Mouse (Mus musculus) liver, embryonic 13.5 days (tissue): ENCODE results near the gene Izumo4. TPM values are rescaled to one million over a fixed set of nuclear protein-coding genes. Genes with fewer than 3 reads are reported as not detected.

Source experiments
- ATAC-seq: fragments of 200-750 bp; cut with Nextera tagmentation; 2 replicates; pipeline ENCODE4 v1.8.0; 2017; ENCODE audit warnings: low read depth, mild to moderate bottlenecking, moderate number of reproducible peaks, moderate library complexity
- DNase-seq: peaks from one replicate; pipeline ENCODE4 v3.0.0; 2022
- H3K27ac ChIP-seq: fragments of 300-500 bp; sonication (generic); 2 replicates; pipeline ENCODE4 v1.5.1; 2015; ENCODE audit warnings: moderate library complexity, mild to moderate bottlenecking, inconsistent platforms
- H3K27me3 ChIP-seq: fragments of 300-500 bp; sonication (generic); 2 replicates; pipeline ENCODE4 v1.6.1; 2015; ENCODE audit warnings: mild to moderate bottlenecking, inconsistent platforms
- H3K36me3 ChIP-seq: fragments of 300-500 bp; sonication (generic); 2 replicates; pipeline ENCODE4 v1.6.1; 2015; ENCODE audit warnings: mild to moderate bottlenecking, inconsistent platforms
- H3K4me1 ChIP-seq: fragments of 300-500 bp; sonication (generic); replicated peaks from 2 replicates; pipeline ENCODE4 v1.6.1; 2015; ENCODE audit warnings: inconsistent platforms
- H3K4me2 ChIP-seq: fragments of 300-500 bp; sonication (generic); 2 replicates; pipeline ENCODE4 v1.6.1; 2015; ENCODE audit warnings: inconsistent platforms, mild to moderate bottlenecking, moderate library complexity
- H3K4me3 ChIP-seq: fragments of 300-500 bp; sonication (generic); replicated peaks from 2 replicates; pipeline ENCODE4 v1.5.1; 2015; ENCODE audit warnings: mild to moderate bottlenecking, inconsistent platforms
- H3K9ac ChIP-seq: fragments of 300-500 bp; sonication (generic); 2 replicates; pipeline ENCODE4 v1.6.1; 2015; ENCODE audit warnings: mild to moderate bottlenecking, inconsistent platforms
- H3K9me3 ChIP-seq: fragments of 300-500 bp; sonication (generic); replicated peaks from 2 replicates; pipeline ENCODE4 v1.6.1; 2016; ENCODE audit warnings: inconsistent platforms
- WGBS: fragments of 180-500 bp; shearing (Covaris S2); methylation state at CpG from one replicate; pipeline ENCODE4 v1.1.7; 2015; ENCODE audit not compliant: insufficient replicate concordance; 5-methylcytosine and 5-hydroxymethylcytosine counted together
- polyA plus RNA-seq: library from polyadenylated mRNA; unstranded; fragments of >200 nt; fragmentation: Nextera tagmentation; extraction: Ambion mirVana; gene quantifications from 2 replicates; pipeline ENCODE4 v1.2.1, GENCODE M21; 2015

Izumo4 gene
- polyA plus RNA-seq, 1 experiment from 2014 or later: 7.5 TPM

GRCm38 (mm10) chr10:80702536-80703390 is 779 bp downstream of the Izumo4 start:
- peaks cover 34% of the 10 kb centered on the region for H3K36me3 ChIP-seq
- ATAC-seq: peak; percentile 80
- H3K4me1 ChIP-seq: peaks cover 71% of the 10 kb centered on the region
- 2% methylated on average over 47 of the region's 47 CpGs for WGBS
- H3K9me3 ChIP-seq: no peaks in the 10 kb centered on the region
- H3K9ac ChIP-seq: peak overlapping the region; percentile 76
- peak; percentile 97 for DNase-seq
- H3K4me3 ChIP-seq: peak overlapping the region; percentile 70
- peak overlapping the region; percentile 93 for H3K27ac ChIP-seq
- no peaks in the 10 kb centered on the region for H3K27me3 ChIP-seq
- peak overlapping the region; percentile 90 for H3K4me2 ChIP-seq

GRCm38 (mm10) chr10:80703643-80704042 is 1.7 kb downstream of the Izumo4 start:
- peak overlapping the region; percentile 76 for H3K9ac ChIP-seq
- H3K36me3 ChIP-seq: peaks cover 40% of the 10 kb centered on the region
- peak overlapping the region; percentile 90 for H3K4me2 ChIP-seq
- 94% methylated on average over 5 of the region's 5 CpGs for WGBS
- peaks cover 62% of the 10 kb centered on the region for H3K4me1 ChIP-seq
- H3K4me3 ChIP-seq: peak overlapping the region; percentile 70
- no peaks in the 10 kb centered on the region for H3K27me3 ChIP-seq
- peak overlapping the region; percentile 93 for H3K27ac ChIP-seq
- H3K9me3 ChIP-seq: no peaks in the 10 kb centered on the region
- DNase-seq: no peak
- ATAC-seq: no peak

DNA sequence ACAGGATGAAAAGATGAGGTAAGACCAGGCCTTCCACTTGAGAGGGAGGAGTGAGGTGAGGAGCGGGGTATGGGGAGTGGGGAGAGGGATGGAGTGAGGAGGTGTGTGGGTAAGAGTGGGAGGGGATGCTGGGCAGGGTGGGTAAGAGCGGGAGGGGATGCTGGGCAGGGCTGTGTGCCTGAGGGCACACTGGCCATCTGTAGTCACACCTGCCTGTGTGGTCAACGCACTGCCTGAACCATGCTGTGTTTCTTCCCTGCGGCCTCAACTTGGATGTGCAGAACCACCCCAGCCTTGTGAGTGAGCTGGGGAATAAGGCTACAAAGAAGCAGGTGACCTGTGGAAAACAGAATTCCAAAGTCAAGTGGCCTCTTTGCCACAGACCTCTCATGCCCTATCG is 2.4 kb downstream of the Izumo4 start:
- no peak overlapping the region; the same call in 1 of the 2 replicates for H3K9ac ChIP-seq
- WGBS: 89% methylated on average over 5 of the region's 5 CpGs
- ATAC-seq (no peak), DNase-seq (no peak)
- H3K9me3 ChIP-seq: no peaks in the 10 kb centered on the region
- peak overlapping the region; percentile 90; the same call in 1 of the 2 replicates for H3K4me2 ChIP-seq
- H3K27ac ChIP-seq: 0 out of 2 replicates have a peak overlapping the region, but pooled peaks have one; percentile 93
- no peak overlapping the region for H3K4me3 ChIP-seq
- no peaks in the 10 kb centered on the region for H3K27me3 ChIP-seq
- H3K4me1 ChIP-seq: peaks cover 55% of the 10 kb centered on the region
- H3K36me3 ChIP-seq: peaks cover 40% of the 10 kb centered on the region

DNA sequence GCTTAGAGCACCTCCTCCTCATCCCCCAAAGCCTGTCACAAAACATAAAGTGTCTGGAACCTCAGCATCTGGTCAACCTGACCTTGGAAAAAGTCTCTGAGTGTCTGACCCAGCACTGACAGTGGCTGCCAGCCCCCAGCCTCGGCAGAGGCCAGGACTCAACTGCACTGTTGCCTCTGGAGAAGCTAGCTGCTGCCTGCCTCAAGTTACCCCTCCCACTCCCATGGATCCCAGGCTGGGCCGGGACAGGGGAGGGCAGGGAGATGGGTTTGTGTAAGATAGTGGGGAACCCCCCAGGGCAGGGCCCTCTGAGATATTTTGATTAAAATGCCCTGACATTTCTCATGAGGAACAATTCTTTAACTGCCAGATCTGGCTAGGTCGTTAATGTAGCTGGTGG is 3.0 kb downstream of the Izumo4 start:
- Histone ChIP-seq H3K4me1 (peaks cover 48% of the 10 kb centered on the region), H3K4me2 (no peak overlapping the region), H3K27me3 (no peaks in the 10 kb centered on the region), H3K27ac (no peak overlapping the region), H3K36me3 (peaks cover 46% of the 10 kb centered on the region), H3K4me3 (no peak overlapping the region), H3K9me3 (no peaks in the 10 kb centered on the region), H3K9ac (0 out of 2 replicates have a peak overlapping the region, but pooled peaks have one; percentile 16)
- ATAC-seq (no peak), DNase-seq (no peak)
- WGBS: 52% methylated on average over 3 of the region's 3 CpGs

DNA sequence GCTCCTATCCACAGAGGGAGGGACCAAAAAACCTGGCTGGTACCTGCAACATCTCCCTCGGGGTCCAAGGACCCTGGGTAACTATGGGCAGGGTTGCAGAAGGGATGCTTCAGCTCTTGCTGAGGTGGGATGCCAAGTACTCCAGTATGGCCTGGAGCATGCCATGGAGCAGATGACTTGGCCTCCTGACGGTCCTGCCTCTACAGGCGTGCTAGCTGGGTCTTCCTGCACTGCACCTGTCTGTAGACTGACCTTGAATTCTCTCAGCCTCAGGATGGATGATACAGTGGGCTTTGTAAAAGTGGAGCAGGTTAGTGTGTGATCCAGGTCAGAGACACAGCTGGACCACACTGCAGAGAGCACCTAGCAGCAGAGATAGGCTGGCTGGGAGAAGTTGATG is 3.5 kb downstream of the Izumo4 start:
- H3K36me3 ChIP-seq: peaks cover 50% of the 10 kb centered on the region
- H3K4me2 ChIP-seq: no peak overlapping the region
- H3K27ac ChIP-seq: 0 out of 2 replicates have a peak overlapping the region, but pooled peaks have one; percentile 43
- no peaks in the 10 kb centered on the region for H3K9me3 ChIP-seq
- no peak overlapping the region for H3K9ac ChIP-seq
- WGBS: 68% methylated on average over 3 of the region's 3 CpGs
- H3K4me3 ChIP-seq: no peak overlapping the region
- ATAC-seq: no peak
- no peak for DNase-seq
- peaks cover 44% of the 10 kb centered on the region for H3K4me1 ChIP-seq
- no peaks in the 10 kb centered on the region for H3K27me3 ChIP-seq

- Histone ChIP-seq H3K9ac (no peak overlapping the region), H3K27me3 (no peaks in the 10 kb centered on the region), H3K9me3 (no peaks in the 10 kb centered on the region), H3K27ac (no peak overlapping the region), H3K4me2 (no peak overlapping the region), H3K36me3 (peaks cover 98% of the 10 kb centered on the region), H3K4me3 (no peak overlapping the region), H3K4me1 (no peaks in the 10 kb centered on the region)
- no peak for DNase-seq
- whole genome bisulfite sequencing: 61% methylated on average over 3 of the region's 3 CpGs
- ATAC-seq: no peak
These were observed 8.8 kb downstream of the Izumo4 start for GRCm38 (mm10) chr10:80710834-80711233.

DNA sequence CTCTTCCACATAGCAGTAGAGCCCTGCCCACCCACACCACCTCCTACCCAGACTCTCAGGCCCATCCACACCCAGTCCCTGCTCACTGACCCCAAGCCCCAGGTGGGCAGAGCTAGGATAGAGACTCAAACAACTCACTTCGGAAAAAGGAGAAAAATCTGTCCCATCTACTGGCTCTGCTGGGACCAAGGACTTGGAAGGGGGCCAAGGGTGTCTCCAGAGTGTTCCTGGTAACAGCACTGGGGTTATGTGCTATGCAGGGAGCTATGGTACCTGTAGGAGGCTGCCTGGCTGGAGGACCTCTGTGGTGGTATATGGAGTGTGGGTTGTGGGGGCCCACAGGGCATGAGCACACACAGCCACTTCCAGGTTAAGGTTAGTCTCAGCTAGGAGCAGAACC is 15.3 kb downstream of the Izumo4 start:
- Histone ChIP-seq H3K4me3 (no peak overlapping the region), H3K4me2 (no peak overlapping the region), H3K36me3 (peaks cover 99% of the 10 kb centered on the region), H3K9me3 (no peaks in the 10 kb centered on the region), H3K27ac (no peak overlapping the region), H3K4me1 (no peaks in the 10 kb centered on the region), H3K27me3 (no peaks in the 10 kb centered on the region), H3K9ac (no peak overlapping the region)
- ATAC-seq: no peak
- DNase-seq: no peak
- 77% methylated on average over 1 of the region's 1 CpGs for WGBS

GRCm38 (mm10) chr10:80727369-80728127 is 25.6 kb downstream of the Izumo4 start:
- Histone ChIP-seq H3K4me2 (no peak overlapping the region), H3K27me3 (no peaks in the 10 kb centered on the region), H3K9me3 (no peaks in the 10 kb centered on the region), H3K9ac (no peak overlapping the region), H3K4me3 (no peak overlapping the region), H3K36me3 (peaks cover 100% of the 10 kb centered on the region), H3K4me1 (peaks cover 7% of the 10 kb centered on the region), H3K27ac (no peak overlapping the region; the same call in 1 of the 2 replicates)
- 79% methylated on average over 5 of the region's 5 CpGs for WGBS
- ATAC-seq (no peak), DNase-seq (no peak)

GRCm38 (mm10) chr10:80732611-80733101 is 30.7 kb downstream of the Izumo4 start:
- ATAC-seq (no peak), DNase-seq (no peak)
- peaks cover 81% of the 10 kb centered on the region for H3K36me3 ChIP-seq
- no peaks in the 10 kb centered on the region for H3K27me3 ChIP-seq
- H3K4me1 ChIP-seq: peaks cover 20% of the 10 kb centered on the region
- no peaks in the 10 kb centered on the region for H3K9me3 ChIP-seq
- H3K9ac ChIP-seq: no peak overlapping the region
- no peak overlapping the region for H3K4me3 ChIP-seq
- no peak overlapping the region for H3K27ac ChIP-seq
- no peak overlapping the region for H3K4me2 ChIP-seq
- WGBS: 88% methylated on average over 6 of the region's 6 CpGs

DNA sequence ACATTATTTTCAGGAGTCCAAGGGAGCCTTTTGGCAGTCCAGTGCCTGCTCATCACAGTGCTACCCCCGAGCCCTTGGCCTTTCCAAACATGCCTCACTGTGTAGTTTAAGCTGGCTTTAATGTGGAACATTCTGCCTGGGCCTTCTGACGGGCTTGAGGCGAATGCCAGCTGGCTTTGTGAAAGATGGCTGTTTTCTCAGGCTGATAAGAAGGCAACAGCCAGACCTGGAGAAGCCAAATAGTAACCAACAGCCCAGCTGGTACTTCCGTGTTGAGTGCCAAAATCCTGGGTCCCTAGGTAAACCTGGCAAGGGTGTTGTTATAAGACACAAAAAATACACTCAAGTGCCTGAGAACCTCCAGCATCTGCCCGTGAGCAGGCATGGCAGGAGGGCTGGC is 34.7 kb downstream of the Izumo4 start:
- Histone ChIP-seq H3K9me3 (no peaks in the 10 kb centered on the region), H3K4me2 (no peak overlapping the region), H3K27ac (no peak overlapping the region), H3K4me3 (no peak overlapping the region), H3K27me3 (no peaks in the 10 kb centered on the region), H3K4me1 (peaks cover 50% of the 10 kb centered on the region), H3K36me3 (peaks cover 50% of the 10 kb centered on the region), H3K9ac (no peak overlapping the region; the same call in 1 of the 2 replicates)
- no peak for ATAC-seq
- no peak for DNase-seq
- 56% methylated on average over 5 of the region's 5 CpGs for WGBS

DNA sequence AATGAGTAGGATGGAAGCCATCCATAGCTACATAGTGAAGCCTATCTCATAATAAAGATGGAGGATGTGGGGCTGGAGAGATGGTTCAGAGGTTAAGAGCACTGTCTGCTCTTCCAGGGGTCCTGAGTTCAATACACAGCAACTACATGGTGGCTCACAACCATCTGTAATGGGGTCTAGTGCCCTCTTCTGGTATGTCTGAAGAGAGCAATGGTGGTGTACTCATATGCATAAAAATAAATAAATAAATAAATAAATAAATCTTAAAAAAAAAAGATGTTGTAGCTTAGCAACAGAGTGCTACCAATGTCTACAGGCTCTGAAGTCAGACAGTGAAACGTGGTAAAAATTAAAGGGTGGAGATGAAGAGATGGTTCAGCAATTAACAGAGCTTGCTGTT is 36.7 kb downstream of the Izumo4 start:
- no peak overlapping the region for H3K4me2 ChIP-seq
- 44% methylated on average over 1 of the region's 1 CpGs for WGBS

More for the DNA sequence above, 36.7 kb downstream of the Izumo4 start:
- DNase-seq (no peak), ATAC-seq (no peak)
- Histone ChIP-seq H3K9ac (no peak overlapping the region), H3K4me3 (no peak overlapping the region), H3K9me3 (no peaks in the 10 kb centered on the region), H3K36me3 (peaks cover 31% of the 10 kb centered on the region), H3K27me3 (no peaks in the 10 kb centered on the region), H3K4me1 (peaks cover 63% of the 10 kb centered on the region), H3K27ac (no peak overlapping the region)
